Mouse (Mus musculus) ES-Bruce4 (cell line): ENCODE results near the gene Lpcat2.

Source experiments
- CTCF ChIP-seq: IDR thresholded peaks from one replicate; pipeline ENCODE4 v1.8.1; 2011; ENCODE audit warnings: low read depth, low read length
- EP300 ChIP-seq: IDR thresholded peaks from 2 replicates; pipeline ENCODE4 v1.6.1; 2011; ENCODE audit warnings: low read depth, low read length; ENCODE audit not compliant: insufficient read depth

DNA sequence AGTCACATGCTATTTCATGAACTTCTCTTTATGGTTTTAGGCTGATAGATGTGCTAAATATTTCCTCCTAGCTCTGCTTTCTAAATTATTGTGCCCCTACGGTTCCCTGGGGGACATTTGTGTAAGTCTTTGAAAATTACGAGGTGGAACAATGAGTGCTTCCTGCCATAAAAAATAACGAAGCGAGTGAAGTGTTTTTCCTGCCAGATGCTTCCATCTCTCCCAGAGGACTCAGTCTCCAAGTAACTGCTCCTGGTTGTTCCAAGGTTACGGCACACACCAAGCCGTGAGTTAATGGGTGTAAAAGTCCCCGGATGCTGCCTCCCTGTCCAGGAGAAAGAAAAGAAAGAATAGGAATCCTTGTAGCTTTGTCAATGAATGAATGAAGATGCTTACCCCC is 15.1 kb downstream of the Lpcat2 start:
- no peak for TF ChIP-seq EP300
- no peak for TF ChIP-seq CTCF
